Mouse (Mus musculus) cerebellum, adult 11-12 months (tissue): Measurements from ENCODE around the gene Pgs1.

Experiments used
- DNase-seq: peaks from one replicate; pipeline ENCODE4 v3.0.0; 2022

The Pgs1 gene

GRCm38 (mm10) chr11:117977694-117978360 lies 8.3 kb upstream of the Pgs1 start:
- DNase-seq = no peak

DNA sequence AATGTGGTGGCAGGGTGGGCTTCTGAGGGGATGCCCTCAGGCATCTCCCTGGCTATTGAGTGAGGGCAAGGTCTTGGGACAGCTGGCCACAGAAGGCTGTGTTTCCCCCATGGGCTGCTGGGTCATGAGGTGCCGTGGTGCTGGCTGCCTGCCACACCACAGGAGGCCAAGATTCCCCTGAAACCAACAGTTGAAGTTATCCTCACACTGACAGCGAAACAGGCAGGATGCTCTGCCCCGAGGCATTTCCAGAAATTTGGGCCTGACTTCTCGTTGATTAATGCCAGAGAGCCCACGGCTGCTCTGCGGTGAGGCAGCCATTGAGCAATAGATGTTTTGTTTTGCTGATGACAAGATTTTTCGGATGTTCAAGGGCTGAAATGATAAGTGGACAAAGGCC lies 6.7 kb upstream of the Pgs1 start:
- no peak for DNase-seq

GRCm38 (mm10) chr11:117982426-117982825 lies 3.7 kb upstream of the Pgs1 start:
- DNase-seq = no peak

- DNase-seq = no peak
Measured at GRCm38 (mm10) chr11:117983770-117984169, 2.3 kb upstream of the Pgs1 start.

- DNase-seq = no peak
Measured at GRCm38 (mm10) chr11:117987032-117987451, 950 bp downstream of the Pgs1 start.

DNA sequence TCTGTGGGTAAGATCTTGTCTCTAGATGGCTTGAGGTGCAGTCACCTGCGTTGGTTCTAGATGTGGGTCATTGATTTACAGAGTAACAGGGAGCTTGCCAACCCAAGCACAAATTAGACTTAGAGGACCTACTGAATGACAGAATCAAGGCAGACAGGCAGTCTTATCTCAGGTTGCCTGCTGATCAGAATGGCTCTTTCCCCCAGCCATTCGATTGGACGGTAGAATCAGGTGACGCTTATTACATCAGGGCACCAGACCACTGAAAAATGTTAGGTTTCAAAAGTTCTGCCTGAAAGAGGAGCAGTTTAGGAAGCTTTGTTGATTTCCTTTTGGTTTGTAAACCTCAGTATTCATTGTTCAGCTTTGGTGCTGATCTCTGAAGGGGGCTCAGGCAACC lies 1.9 kb downstream of the Pgs1 start:
- DNase-seq = no peak

DNA sequence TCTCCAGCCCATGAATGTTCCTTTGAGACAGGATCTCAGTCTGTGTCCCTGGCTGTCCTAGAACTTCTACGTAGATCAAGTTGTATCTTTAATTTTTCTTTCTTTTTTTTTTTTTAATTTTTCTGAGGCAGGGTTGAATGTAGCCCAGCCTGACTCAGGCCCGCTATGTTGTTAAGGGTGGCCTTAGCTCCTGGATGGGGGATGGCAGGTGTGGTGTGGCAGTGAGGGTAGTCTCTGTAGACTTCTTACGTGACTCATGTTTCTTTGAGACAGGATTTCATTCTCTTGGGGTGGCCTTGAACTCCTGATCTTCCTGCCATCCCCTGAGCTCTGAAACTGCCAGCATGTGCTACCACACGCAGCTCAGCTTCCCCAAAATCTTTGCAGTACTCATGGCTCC lies 3.1 kb downstream of the Pgs1 start:
- no peak for DNase-seq

- no peak for DNase-seq
Measured at GRCm38 (mm10) chr11:117989926-117990325, 3.8 kb downstream of the Pgs1 start.

- no peak for DNase-seq
Measured at GRCm38 (mm10) chr11:117991502-117992470, 5.7 kb downstream of the Pgs1 start.

DNA sequence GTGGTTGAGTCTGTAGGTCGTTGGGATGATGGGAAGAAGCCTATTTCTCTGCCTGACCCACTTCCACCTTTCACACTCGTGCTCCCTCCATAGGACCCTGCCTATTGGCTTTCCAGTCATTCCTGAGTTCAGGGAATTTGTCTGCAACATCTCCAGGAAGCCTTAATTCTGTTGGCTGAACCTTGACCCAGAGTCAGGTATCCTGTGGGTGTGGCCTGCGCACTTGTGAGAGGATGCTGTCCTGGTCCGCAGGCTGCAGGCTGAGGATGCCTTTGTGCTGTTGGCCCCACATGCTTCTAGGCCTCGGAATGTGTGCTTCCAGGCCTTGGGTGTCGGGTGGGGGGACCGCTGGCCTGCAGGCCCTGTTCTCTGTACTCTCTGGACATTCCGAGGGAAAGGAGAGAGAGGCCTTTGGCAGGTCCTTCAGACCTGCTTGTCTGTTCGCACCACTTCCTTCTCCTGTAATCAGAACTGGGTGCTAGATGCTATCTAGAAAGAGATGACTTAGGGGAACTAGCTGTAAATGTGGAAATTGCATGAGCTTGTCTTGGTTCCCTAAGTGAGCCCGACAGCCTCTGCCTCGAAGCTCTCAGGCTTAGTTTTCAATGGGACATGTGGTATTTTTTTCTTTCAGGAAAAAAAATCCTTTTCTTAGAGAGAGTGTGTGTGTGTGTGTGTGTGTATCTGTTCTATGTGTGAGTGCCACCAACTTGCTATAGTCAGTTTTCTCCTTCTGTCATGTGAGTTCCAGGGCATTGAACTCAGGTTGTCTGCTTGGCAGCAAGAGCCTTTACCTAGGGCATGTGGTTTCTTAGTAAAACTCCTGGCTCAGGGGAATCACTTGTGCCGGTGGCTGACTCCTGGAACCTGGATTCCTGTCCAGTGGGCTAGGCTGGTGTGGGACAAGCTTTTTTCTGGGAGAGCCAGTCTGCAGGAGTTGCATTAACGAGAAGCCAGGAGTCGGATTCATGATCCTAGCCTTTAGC lies 7.4 kb downstream of the Pgs1 start:
- DNase-seq = no peak

- DNase-seq = no peak
Measured at GRCm38 (mm10) chr11:117994250-117995057, 8.4 kb downstream of the Pgs1 start.

- no peak for DNase-seq
Measured at GRCm38 (mm10) chr11:117995255-117995654, 9.2 kb downstream of the Pgs1 start.

DNA sequence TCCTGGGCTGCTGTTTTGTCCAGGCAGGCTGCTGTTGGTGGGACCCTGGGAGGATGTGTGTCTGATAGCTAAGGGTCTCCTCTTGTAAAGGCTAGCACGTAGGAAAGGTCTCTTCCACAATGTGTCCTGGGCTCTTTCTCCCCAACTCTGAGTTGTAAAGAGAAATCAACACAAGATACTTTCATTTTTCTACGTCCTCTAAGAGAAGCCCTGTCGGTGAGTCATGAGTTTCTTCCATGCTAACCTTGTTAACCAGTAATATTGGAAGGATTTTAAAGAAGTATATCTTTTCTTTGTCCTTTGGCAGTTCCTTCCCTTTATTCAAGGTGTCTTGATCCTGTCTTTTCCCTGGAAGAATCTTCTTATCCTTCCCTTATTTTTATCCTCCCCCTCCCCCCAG lies 9.6 kb downstream of the Pgs1 start:
- no peak for DNase-seq

DNA sequence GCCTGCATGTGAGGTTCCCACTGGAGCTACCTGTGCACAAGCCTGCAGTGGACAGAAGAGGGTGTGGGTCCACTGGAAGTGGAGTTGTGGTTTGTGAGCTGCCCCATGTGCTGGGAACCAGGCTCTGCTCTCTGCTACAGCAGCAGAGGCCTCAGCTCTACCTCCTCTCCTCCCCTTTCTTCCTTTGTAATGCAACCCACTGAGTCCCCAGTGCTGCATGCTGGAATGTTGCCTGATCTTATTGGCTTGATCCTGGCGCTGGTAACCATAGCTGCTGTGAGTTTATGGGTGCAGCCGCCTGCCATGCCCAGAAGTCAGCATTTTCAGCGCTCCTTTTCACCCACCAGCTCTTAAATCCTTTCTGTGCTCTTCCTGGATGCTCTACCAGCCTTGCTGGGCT lies 10.0 kb downstream of the Pgs1 start:
- no peak for DNase-seq

- no peak for DNase-seq
Measured at GRCm38 (mm10) chr11:117997085-117997484, 11.0 kb downstream of the Pgs1 start.

- no peak for DNase-seq
Measured at GRCm38 (mm10) chr11:117998356-117998755, 12.3 kb downstream of the Pgs1 start.

DNA sequence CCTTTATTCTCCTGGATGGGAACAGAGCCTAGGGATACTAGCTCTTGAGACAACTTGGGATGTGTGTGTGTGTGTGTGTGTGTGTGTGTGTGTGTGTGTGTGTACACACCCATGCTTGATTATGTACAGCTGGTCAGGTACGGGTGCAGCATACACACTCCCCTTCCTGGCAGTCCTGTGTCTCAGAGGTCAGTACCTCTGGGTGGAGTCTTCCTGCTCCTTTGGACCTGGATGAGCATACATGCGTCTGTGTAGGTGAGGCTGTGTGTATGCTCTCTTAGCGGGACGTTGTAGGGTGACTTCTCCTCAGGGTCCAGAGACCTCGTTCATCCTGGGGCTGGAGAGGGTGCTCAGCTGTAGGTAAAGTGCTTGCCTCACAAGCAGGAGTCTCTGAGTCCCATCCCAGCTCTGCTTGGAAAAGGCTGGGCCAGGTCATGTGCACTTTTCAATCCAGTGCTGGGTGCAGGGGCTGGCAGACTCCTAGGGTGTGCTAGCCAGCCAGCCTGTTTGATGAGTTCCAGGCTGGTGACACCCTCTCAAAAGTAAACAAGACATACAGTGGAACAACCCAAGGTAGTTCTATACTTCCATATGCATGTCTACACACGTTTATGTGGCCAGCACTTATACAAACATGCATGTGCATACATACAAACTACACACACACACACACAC lies 13.3 kb downstream of the Pgs1 start:
- no peak for DNase-seq

- DNase-seq = no peak
Measured at GRCm38 (mm10) chr11:118000083-118000482, 14.0 kb downstream of the Pgs1 start.

- no peak for DNase-seq
Measured at GRCm38 (mm10) chr11:118000565-118001215, 14.6 kb downstream of the Pgs1 start.

GRCm38 (mm10) chr11:118003176-118003575 lies 17.1 kb downstream of the Pgs1 start:
- DNase-seq = no peak

DNA sequence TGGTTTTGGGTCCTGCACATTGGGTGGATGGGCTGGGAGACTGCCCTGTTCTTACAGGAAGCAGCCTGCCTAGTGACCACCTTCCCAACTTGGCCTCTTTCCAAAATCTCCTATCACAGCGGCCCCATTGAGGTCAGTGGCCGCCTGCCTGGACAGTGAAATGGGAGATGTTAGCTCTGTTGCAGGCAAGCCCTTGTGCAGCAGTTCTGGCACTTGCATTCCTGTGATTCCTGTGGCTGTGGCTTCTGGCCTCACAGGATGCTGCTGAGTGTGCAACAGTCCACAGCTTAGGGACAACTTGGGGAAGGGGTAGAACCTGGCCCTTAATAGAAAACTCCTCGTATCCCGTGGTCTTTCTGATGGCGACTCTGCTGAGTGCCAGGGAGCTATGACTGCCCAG lies 17.6 kb downstream of the Pgs1 start:
- DNase-seq = no peak
